ENCODE assay signal across 8 mouse cellular contexts in genomic region chr3:104383681-104384341, GRCm38 (mm10).
DNase-seq lines count a peak whose midpoint lies in the region; ATAC-seq and TF ChIP-seq lines count a peak whose summit lies in the region.

No protein-coding gene starts in this region.

- H3K4me2 ChIP-seq in lung, embryonic 15.5 days = no peak overlapping the region
- H3K4me2 ChIP-seq in forebrain, embryonic 16.5 days (ENCODE audit: low read length) = no peak overlapping the region
- no peak overlapping the region for H3K4me2 ChIP-seq in hindbrain, postnatal 0 days (ENCODE audit: low read depth, low read length)
- H3K4me2 ChIP-seq in kidney, embryonic 14.5 days (replicated peaks; ENCODE audit: low read depth, low read length) = no peak overlapping the region

- H3K27me3 ChIP-seq in lung, embryonic 15.5 days = no peaks in the 10 kb centered on the region
- no peaks in the 10 kb centered on the region for H3K27me3 ChIP-seq in forebrain, embryonic 16.5 days (replicated peaks; ENCODE audit: control insufficient read depth, insufficient read depth, low read length)
- H3K27me3 ChIP-seq in hindbrain, postnatal 0 days (ENCODE audit: insufficient read depth, low read length) = no peaks in the 10 kb centered on the region
- H3K27me3 ChIP-seq in kidney, embryonic 14.5 days (ENCODE audit: control insufficient read depth, insufficient read depth, low read length) = no peaks in the 10 kb centered on the region

- H3K27ac ChIP-seq in lung, embryonic 15.5 days = peak overlapping the region; percentile 45
- peak overlapping the region; percentile 90 for H3K27ac ChIP-seq in forebrain, embryonic 16.5 days (ENCODE audit: low read length)
- peak overlapping the region; percentile 8; the same call in 1 of the 2 replicates for H3K27ac ChIP-seq in hindbrain, postnatal 0 days
- H3K27ac ChIP-seq in kidney, embryonic 14.5 days (ENCODE audit: low read depth, low read length) = no peak overlapping the region

- no peak for TF ChIP-seq CTCF in hindbrain, postnatal 0 days (IDR thresholded peaks at IDR 0.05; ENCODE audit: low read depth)

- H3K4me1 ChIP-seq in lung, embryonic 15.5 days = peaks cover 24% of the 10 kb centered on the region
- peaks cover 18% of the 10 kb centered on the region for H3K4me1 ChIP-seq in forebrain, embryonic 16.5 days (replicated peaks; ENCODE audit: control insufficient read depth, insufficient read depth, low read length)
- H3K4me1 ChIP-seq in hindbrain, postnatal 0 days (ENCODE audit: insufficient read depth, low read length) = peaks cover 3% of the 10 kb centered on the region; the same call in 1 of the 2 replicates
- no peaks in the 10 kb centered on the region for H3K4me1 ChIP-seq in kidney, embryonic 14.5 days (ENCODE audit: control insufficient read depth, insufficient read depth, low read length)

- no peak overlapping the region for H3K4me3 ChIP-seq in lung, embryonic 15.5 days
- no peak overlapping the region for H3K4me3 ChIP-seq in forebrain, embryonic 16.5 days (replicated peaks; ENCODE audit: low read length)
- no peak overlapping the region for H3K4me3 ChIP-seq in hindbrain, postnatal 0 days (ENCODE audit: low read length)
- H3K4me3 ChIP-seq in kidney, embryonic 14.5 days (ENCODE audit: low read length) = no peak overlapping the region

- ATAC-seq in lung, embryonic 15.5 days (ENCODE audit: borderline replicate concordance, extremely low read depth, low FRiP score, low TSS enrichment) = no peak
- ATAC-seq in forebrain, embryonic 16.5 days = peak; percentile 84
- no peak for ATAC-seq in hindbrain, postnatal 0 days
- no peak for ATAC-seq in kidney, embryonic 14.5 days (ENCODE audit: low FRiP score, low TSS enrichment)

- H3K36me3 ChIP-seq in lung, embryonic 15.5 days = no peaks in the 10 kb centered on the region
- H3K36me3 ChIP-seq in forebrain, embryonic 16.5 days (ENCODE audit: control insufficient read depth, insufficient read depth) = no peaks in the 10 kb centered on the region
- no peaks in the 10 kb centered on the region for H3K36me3 ChIP-seq in hindbrain, postnatal 0 days (ENCODE audit: insufficient read depth, low read length)
- H3K36me3 ChIP-seq in kidney, embryonic 14.5 days (ENCODE audit: control insufficient read depth, insufficient read depth, low read length) = no peaks in the 10 kb centered on the region

- no peak for DNase-seq in lung, postnatal 36 days
- peak; percentile 32 for DNase-seq in hindbrain, postnatal 0 days (ENCODE audit: low spot score)
- DNase-seq in right cerebral cortex, postnatal 10 days (ENCODE audit: low spot score in 2 of 2) = peak; percentile 52 to 72
- DNase-seq in adrenal gland, postnatal 14 days = no peak
- DNase-seq in adrenal gland, adult 18-20 months (ENCODE audit: low spot score in 2 of 2) = no peak

- no peak overlapping the region for H3K9ac ChIP-seq in lung, embryonic 15.5 days
- H3K9ac ChIP-seq in forebrain, embryonic 16.5 days (replicated peaks; ENCODE audit: low read depth, low read length) = no peak overlapping the region
- no peak overlapping the region for H3K9ac ChIP-seq in hindbrain, postnatal 0 days (replicated peaks; ENCODE audit: low read length)
- H3K9ac ChIP-seq in kidney, embryonic 14.5 days (ENCODE audit: low read depth, low read length) = no peak overlapping the region

- 45% methylated on average over 9 of the region's 9 CpGs for WGBS in lung, embryonic 15.5 days
- WGBS in forebrain, embryonic 16.5 days = 32% methylated on average over 9 of the region's 9 CpGs
- WGBS in hindbrain, postnatal 0 days = 34% methylated on average over 9 of the region's 9 CpGs
- 57% methylated on average over 9 of the region's 9 CpGs for WGBS in kidney, embryonic 14.5 days

- H3K9me3 ChIP-seq in lung, embryonic 15.5 days = no peaks in the 10 kb centered on the region
- no peaks in the 10 kb centered on the region for H3K9me3 ChIP-seq in forebrain, embryonic 16.5 days (ENCODE audit: control insufficient read depth, low read length)
- H3K9me3 ChIP-seq in hindbrain, postnatal 0 days (ENCODE audit: low read length) = no peaks in the 10 kb centered on the region
- no peaks in the 10 kb centered on the region for H3K9me3 ChIP-seq in kidney, embryonic 14.5 days (ENCODE audit: control insufficient read depth, low read length)

Comparison
In these comparisons a context has a peak if more than half of its experiments do, and no peak if none do; other contexts are left out.
1. DNase-seq: peak in hindbrain, postnatal 0 days (single experiment) and right cerebral cortex, postnatal 10 days (2 of 2); none in lung, postnatal 36 days (single experiment), adrenal gland, postnatal 14 days (single experiment) and adrenal gland, adult 18-20 months (0 of 2).